ENCODE assay signal across 13 mouse cellular contexts in the genomic region with DNA sequence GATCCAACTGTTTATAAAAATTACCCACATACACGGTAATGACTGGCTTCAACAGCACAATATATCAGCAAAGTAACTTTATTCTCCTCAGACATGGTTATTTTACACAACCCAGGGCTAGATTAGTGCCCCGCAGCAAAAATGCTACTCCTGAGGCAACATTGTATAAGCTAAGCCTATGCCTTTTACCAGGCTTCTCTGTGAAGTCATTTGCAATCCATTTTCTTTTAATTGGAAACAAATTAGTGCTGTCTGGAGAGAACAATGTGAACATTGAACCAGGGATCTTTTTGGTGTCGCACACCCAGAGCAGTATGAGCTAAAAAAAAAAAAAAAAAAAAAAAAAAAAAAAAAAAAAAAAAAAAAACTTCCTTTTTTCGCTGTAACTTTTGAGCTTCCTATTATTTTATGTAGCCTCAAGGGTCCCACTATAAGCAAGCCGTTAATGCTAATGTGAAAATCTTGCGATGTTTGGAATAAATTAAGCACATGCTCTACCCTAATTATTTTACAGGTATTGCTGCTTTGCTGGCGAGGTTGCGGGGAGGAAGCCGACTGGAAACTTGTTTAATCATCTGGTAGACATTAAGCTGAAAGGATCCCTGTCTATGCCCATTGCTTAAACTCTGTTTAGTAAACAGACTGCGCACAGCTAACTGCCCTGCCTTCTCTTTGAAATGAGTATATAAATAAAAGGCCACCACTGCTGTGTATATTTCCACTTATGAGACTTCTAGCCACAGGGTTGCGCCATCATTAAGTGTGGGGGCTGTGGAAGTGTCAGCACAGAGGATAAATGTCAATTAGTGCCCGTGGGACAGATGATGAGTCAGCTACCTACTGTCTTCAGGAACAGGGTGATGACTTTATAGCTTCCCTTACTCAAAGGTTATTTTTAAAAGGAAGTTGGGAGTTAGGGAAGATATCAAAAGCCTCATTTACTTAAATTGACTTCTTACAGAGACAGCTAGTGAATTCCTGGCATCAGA.
A peak's percentile ranks its signal among the peaks of the same experiment; 100 is the strongest.
DNase-seq lines count a peak whose midpoint lies in the region; ATAC-seq and TF ChIP-seq lines count a peak whose summit lies in the region.
"Had no signal": no experiment of that assay in that cellular context is flagged by ENCODE, and none has a peak within 500 bp of the region (broad histone marks: within the 10 kb centered on the region; RNA-seq: fewer than 3 reads in every experiment).

No protein-coding gene starts in this region.

- H3K36me3 ChIP-seq in lung, embryonic 14.5 days (ENCODE audit: insufficient read depth), result no peaks in the 10 kb centered on the region
- H3K36me3 ChIP-seq in neural tube, embryonic 14.5 days (ENCODE audit: control insufficient read depth, insufficient read depth, low read length), result no peaks in the 10 kb centered on the region
- H3K36me3 ChIP-seq in kidney, embryonic 14.5 days (ENCODE audit: control insufficient read depth, insufficient read depth, low read length), result no peaks in the 10 kb centered on the region
- H3K36me3 ChIP-seq: hindbrain, embryonic 13.5 days had no signal

- no peak for TF ChIP-seq CTCF in lung, embryonic 14.5 days (IDR thresholded peaks at IDR 0.05; ENCODE audit: low read depth)

- ATAC-seq in lung, embryonic 14.5 days (ENCODE audit: insufficient read depth), result peak; percentile 28; the same call in 1 of the 2 replicates
- ATAC-seq in neural tube, embryonic 14.5 days (ENCODE audit: low read depth), result peak; percentile 31; the same call in 1 of the 2 replicates
- no peak for ATAC-seq in kidney, embryonic 14.5 days (ENCODE audit: low FRiP score, low TSS enrichment)

- no peak overlapping the region for H3K4me3 ChIP-seq in lung, embryonic 14.5 days (ENCODE audit: low read depth, low read length)
- H3K4me3 ChIP-seq in neural tube, embryonic 14.5 days (ENCODE audit: low read depth, low read length), result no peak overlapping the region
- H3K4me3 ChIP-seq in kidney, embryonic 14.5 days (ENCODE audit: low read length), result no peak overlapping the region
- H3K4me3 ChIP-seq: hindbrain, embryonic 13.5 days had no signal

- no peaks in the 10 kb centered on the region for H3K4me1 ChIP-seq in lung, embryonic 14.5 days (ENCODE audit: insufficient read depth)
- H3K4me1 ChIP-seq in neural tube, embryonic 14.5 days (ENCODE audit: control insufficient read depth, insufficient read depth, low read length), result no peaks in the 10 kb centered on the region
- H3K4me1 ChIP-seq in kidney, embryonic 14.5 days (ENCODE audit: control insufficient read depth, insufficient read depth, low read length), result no peaks in the 10 kb centered on the region
- H3K4me1 ChIP-seq: hindbrain, embryonic 13.5 days had no signal

- 60% methylated on average over 12 of the region's 12 CpGs for WGBS in lung, embryonic 14.5 days
- 29% methylated on average over 12 of the region's 12 CpGs for WGBS in neural tube, embryonic 14.5 days
- WGBS in kidney, embryonic 14.5 days, result 51% methylated on average over 12 of the region's 12 CpGs

- DNase-seq in lung, embryonic 14.5 days, result peak; percentile 15
- no peak for DNase-seq in lung, postnatal 4 days
- peak; percentile 31 for DNase-seq in embryo, embryonic 10.5 days (ENCODE audit: low spot score)
- DNase-seq in forelimb bud, embryonic 11.5 days (ENCODE audit: low read depth, low spot score), result peak; percentile 53
- no peak for DNase-seq in kidney, adult 18-20 months
- DNase-seq in layer of hippocampus, adult 18-20 months (ENCODE audit: low spot score in 2 of 2), result no peak
- DNase-seq: gastrocnemius, postnatal 14 days; lung, postnatal 10 days; right cerebral cortex, postnatal 4 days had no signal

- no peak overlapping the region for H3K4me2 ChIP-seq in lung, embryonic 14.5 days
- H3K4me2 ChIP-seq in neural tube, embryonic 14.5 days (ENCODE audit: low read depth, low read length), result peak overlapping the region; percentile 21; the same call in 1 of the 2 replicates
- no peak overlapping the region for H3K4me2 ChIP-seq in kidney, embryonic 14.5 days (replicated peaks; ENCODE audit: low read depth, low read length)
- H3K4me2 ChIP-seq: hindbrain, embryonic 13.5 days had no signal

- no peaks in the 10 kb centered on the region for H3K9me3 ChIP-seq in lung, embryonic 14.5 days (ENCODE audit: low read depth, low read length)
- no peaks in the 10 kb centered on the region for H3K9me3 ChIP-seq in neural tube, embryonic 14.5 days (ENCODE audit: control insufficient read depth, low read length)
- no peaks in the 10 kb centered on the region for H3K9me3 ChIP-seq in kidney, embryonic 14.5 days (ENCODE audit: control insufficient read depth, low read length)
- H3K9me3 ChIP-seq: hindbrain, embryonic 13.5 days had no signal

- no peak overlapping the region for H3K27ac ChIP-seq in lung, embryonic 14.5 days (ENCODE audit: low read depth)
- no peak overlapping the region for H3K27ac ChIP-seq in neural tube, embryonic 14.5 days (ENCODE audit: low read depth, low read length)
- no peak overlapping the region for H3K27ac ChIP-seq in kidney, embryonic 14.5 days (ENCODE audit: low read depth, low read length)
- H3K27ac ChIP-seq: hindbrain, embryonic 13.5 days had no signal

- H3K9ac ChIP-seq in lung, embryonic 14.5 days, result no peak overlapping the region
- H3K9ac ChIP-seq in neural tube, embryonic 14.5 days (replicated peaks; ENCODE audit: low read depth, low read length), result no peak overlapping the region
- no peak overlapping the region for H3K9ac ChIP-seq in kidney, embryonic 14.5 days (ENCODE audit: low read depth, low read length)
- H3K9ac ChIP-seq: hindbrain, embryonic 13.5 days had no signal

- no peaks in the 10 kb centered on the region for H3K27me3 ChIP-seq in lung, embryonic 14.5 days (ENCODE audit: insufficient read depth, low read length)
- H3K27me3 ChIP-seq in neural tube, embryonic 14.5 days (ENCODE audit: control insufficient read depth, insufficient read depth, low read length), result no peaks in the 10 kb centered on the region
- H3K27me3 ChIP-seq in kidney, embryonic 14.5 days (ENCODE audit: control insufficient read depth, insufficient read depth, low read length), result no peaks in the 10 kb centered on the region
- H3K27me3 ChIP-seq: CH12.LX; hindbrain, embryonic 13.5 days had no signal

Comparison
In these comparisons a context has a peak if more than half of its experiments do, and no peak if none do; other contexts are left out.
1. DNase-seq: peak in lung, embryonic 14.5 days (single experiment), embryo, embryonic 10.5 days (single experiment) and forelimb bud, embryonic 11.5 days (single experiment); none in lung, postnatal 4 days (0 of 2), kidney, adult 18-20 months (single experiment) and layer of hippocampus, adult 18-20 months (0 of 2).